Mouse (Mus musculus): ENCODE data around the gene Hipk1.
"Not testable (repeated sequence)": the region's sequence is repeated elsewhere in the genome, so short reads cannot be mapped to it uniquely, and the experiment has no call there.

Hipk1 gene

DNA sequence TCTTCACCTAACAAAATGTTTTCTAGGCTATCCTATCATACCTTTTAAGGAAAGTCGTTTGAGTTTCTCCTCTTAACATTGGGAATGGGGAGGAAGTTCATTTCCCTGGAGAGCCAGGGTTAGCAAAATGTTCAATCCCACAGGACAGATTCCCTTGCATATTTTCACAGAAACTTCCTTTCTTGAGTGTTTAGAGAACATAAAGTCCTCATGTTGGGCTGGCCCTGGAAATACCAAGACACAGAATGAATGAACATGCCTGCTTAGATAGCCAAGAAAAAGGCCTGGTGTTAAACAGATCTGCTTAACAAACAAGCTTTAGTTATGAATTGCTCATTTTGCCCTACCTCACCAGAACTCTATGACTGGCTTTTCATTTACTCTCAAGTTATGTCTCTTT is 1.2 kb upstream of the Hipk1 start:
- DNase-seq (ENCODE audit: low read depth, low spot score), result no peak

DNA sequence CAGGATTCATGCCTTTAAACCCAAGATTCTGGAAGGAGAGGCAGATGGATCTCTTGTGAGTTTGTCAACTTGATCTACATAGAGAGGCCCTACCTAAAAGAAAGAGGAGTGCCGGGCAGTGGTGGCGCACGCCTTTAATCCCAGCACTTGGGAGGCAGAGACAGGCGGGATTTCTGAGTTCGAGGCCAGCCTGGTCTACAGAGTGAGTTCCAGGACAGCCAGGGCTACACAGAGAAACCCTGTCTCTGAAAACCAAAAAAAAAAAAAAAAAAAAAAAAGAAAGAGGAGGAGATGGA is 696 bp upstream of the Hipk1 start:
- DNase-seq (ENCODE audit: low read depth, low spot score), result not testable (repeated sequence)

DNA sequence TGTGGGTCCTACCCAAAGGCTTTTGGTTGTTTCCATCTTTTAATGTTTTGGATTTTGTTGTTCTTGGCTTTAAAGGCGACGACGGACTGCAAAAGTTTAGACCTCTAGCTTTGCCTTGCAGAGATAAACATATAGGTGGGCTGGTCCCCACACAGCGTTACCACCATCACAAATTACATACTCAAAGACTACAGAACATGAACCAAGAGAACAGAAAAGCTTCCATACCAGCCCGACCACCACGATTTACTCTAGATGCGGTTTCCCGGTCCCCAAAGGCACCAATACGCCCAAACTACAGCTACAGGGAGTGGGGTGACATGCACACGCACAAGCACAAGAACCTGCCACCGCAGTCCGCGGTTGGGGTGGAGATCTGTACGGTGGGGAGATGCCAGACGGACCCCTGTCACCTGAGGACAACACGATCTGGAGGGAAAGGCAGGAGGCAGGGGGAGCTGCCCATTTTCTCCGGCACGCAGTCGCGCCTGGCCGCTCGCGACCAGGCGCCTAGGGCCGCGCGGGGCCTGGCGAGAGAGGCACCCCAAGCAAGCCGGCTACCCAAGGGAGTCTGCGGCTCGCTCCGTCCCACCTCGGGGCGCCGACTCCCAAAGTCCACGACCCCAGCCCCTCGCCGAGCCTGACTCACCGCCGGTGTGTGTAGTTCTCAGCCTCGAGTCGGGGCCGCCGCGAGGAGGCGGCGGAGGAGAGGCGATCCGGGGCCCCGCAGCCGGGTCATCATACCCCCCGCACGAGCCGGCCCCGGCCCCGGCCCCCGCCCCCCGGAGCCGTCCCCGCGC is 817 bp downstream of the Hipk1 start:
- peak; percentile 12 for DNase-seq (ENCODE audit: low read depth, low spot score)

DNA sequence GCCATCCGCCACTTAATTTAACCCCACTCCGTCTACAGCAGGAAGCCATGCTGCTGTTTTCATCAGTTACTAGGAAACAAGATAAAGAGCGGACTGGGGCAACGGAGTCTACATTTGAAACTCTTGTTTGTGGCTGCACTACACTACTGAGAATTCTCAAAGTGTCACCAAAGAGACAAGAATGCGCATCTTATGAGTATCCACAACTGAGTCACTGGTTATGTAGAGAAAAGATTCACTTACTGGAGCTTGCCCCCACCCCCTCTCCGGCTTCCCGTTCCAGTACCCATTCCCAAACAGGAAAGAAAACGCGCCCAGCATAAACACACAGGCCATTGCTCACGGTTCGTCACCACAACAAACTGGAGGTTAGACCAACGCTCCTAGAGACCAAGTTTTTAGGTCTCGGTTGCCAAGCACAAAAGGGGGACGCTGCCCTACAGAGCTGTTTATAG is 1.4 kb downstream of the Hipk1 start:
- DNase-seq (ENCODE audit: low read depth, low spot score), result peak; percentile 40

DNA sequence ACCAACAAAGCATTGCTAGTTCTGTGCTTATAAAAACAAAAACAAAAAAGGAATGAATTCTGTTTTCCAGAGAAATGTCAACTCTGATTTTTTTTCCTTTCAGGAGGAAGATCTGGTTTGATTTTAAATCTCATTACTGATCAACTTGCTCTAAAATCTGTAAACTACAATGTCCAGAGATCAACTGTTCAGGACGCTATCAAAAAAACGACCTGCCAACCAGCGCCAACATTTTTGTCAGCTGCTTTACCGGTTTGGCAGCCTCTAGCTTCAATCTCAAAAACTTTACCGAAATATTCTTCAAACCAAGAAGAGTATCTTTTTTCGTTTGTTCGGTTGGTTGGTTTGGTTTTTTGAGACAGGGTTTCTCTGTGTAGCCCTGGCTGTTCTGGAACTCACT is 2.3 kb downstream of the Hipk1 start:
- DNase-seq (ENCODE audit: low read depth, low spot score), result no peak

DNA sequence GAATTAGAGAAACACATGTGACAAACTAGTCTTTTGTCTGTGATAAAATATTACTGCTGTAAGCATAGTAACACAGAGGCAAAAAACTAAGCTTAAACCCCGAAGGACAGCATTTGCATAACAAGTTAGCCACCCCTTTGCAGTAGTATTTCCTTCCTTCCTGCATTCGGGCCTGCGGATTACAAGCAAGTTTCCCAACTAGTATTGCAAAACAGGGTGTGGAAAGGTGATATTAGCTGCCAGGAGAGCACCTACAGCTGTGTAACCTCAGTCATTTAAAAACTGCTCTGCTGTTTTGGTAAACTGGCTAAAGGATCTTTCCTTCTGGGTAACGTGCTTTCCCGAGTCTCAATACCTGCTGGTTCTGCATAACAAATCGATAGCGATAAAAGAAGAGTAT is 4.1 kb downstream of the Hipk1 start:
- no peak for DNase-seq (ENCODE audit: low read depth, low spot score)

DNA sequence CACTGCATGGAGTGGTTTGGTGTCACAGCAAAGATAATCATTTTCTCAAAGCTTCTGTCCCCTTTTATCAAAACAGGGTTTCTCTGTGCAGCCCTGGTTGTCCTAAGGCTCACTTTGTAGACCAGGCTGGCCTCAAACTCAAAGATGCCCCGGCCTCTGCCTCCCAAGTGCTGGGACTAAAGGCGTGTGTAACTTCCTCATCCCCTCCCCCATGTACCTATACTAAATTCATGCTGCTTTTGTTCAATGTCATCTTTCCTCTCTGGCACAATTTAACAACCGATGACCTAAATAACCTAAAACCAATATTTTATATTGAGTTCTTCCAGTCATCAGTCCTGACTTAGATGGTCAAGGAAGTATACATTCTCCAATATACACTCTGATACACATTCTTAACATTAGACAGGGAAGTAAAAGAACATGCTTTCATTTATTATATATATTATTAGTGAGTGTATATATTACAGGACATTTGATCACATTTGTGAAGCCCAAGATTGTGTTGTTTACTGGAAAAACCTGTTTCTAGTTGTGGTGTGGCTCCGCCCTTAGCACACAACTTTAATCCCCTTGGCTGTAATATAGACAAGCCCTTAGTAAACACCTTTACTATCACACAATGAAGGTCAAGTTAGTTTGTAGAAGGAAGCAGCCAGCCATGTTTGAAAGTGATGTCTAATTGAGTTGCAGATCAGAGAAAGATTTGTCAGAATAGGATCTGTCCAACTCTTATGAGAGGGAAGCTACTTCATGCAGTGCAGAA is 8.3 kb downstream of the Hipk1 start:
- DNase-seq (ENCODE audit: low read depth, low spot score), result no peak

DNA sequence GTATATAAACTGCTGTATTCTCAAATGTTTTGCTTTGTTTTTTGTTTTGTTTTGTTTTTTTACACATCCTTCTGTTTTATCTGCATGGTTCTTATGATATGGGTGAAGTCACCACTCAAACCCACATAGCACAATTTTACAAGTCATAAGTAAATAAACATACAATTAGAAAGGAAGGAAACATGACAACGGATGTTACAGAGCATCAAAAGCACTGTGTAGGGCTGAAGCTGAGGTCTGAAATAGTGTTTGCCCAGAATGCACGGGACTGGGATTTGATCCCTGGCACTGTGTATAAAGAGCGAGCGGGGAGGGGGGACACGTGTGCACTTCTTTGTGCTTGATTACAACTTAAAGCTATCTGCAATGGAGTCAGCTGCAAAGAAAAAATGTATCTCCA is 10.6 kb downstream of the Hipk1 start:
- no peak for DNase-seq (ENCODE audit: low read depth, low spot score)

DNA sequence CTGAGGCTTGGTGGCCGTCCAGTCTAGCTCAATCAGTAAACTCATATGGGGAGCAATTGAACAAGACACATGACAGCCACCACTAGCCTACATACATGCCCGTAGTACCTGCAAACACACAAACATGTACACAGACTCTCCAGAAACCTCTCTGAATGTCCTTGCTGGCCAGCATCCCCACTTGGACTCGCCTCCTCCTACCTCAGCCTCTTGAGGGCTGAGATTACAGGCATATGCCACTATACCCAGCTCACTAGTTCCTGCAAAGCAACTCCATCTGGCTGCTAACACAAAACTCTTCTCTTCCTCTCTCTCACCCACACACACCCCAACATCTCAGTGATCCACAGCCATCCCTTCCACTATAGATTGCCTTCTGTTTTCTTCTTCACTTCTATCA is 11.1 kb downstream of the Hipk1 start:
- no peak for DNase-seq (ENCODE audit: low read depth, low spot score)

DNA sequence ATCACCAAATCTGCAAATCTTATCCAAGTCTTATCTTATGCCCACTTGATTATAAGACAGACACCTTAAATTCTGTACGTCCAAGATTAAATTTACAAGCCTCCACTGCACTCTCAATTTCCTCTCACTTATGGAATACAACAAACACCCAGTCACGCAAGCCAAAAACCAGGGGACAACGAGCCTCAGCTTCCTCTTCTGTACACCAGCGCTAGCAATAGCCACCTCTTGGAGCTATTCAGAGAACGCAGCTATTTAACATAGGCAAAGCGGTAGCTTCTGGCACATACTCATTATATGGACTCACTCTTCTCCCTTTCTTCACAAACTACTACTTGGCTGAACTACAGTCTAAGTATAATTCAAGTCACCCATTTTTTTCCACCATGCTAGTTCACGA is 12.2 kb downstream of the Hipk1 start:
- no peak for DNase-seq (ENCODE audit: low read depth, low spot score)

DNA sequence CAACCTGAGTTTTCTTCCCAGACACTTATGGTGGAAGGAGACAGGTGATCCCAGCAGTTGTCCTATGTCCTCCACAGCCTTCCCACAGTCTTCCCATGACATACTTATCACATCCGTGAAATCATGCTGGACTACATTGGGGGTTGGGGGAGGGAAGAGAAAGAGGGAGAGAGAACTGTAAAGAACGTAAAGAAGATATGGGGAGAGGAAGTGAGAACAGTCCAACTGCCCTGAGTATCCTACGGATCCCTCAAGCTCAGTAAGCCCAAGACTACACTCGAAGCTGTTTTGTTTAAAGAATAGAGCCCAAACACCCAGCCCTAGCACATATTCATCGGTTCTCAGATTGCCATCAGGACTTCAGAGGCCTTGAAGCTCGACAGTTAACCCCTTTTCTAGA is 12.7 kb downstream of the Hipk1 start:
- DNase-seq (ENCODE audit: low read depth, low spot score), result no peak

DNA sequence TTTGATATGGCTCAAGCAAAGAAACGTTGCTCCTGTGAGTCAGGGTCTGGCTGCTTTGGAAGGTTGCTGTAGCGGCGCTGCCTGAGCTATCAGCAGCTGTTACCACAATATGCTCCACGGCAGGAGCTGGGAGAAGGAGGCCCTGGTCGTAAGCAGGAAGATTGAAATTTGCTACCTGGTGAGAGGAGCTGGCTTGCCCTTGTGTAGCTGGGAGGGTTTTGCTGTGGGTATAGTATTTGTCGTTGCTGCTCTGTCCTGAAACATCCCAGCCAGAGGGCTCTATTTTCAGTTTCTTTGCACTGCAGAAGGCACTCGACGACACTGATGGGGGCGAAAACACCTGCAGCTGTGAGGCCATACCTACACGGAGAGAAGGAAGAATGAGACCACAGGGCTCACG is 13.4 kb downstream of the Hipk1 start:
- DNase-seq (ENCODE audit: low read depth, low spot score), result no peak

DNA sequence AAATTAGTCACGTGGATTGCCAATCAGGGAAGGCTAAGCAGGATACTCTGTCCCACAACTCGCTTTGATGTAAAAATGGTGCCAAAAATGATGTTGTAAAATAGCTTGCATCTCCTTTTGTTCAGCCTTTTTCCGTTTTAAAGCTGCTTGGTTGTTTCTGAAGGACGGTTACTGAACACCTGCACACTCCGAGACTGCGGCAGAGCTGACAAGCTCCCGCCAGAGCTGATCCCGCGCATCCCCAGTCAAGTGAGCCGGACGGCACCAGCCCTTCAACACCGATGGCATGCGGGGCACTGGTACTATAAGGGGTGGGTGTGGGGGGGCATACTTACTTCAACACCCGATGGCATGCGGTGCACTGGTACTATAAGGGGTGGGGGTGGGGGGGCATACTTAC is 17.4 kb downstream of the Hipk1 start:
- no peak for DNase-seq (ENCODE audit: low read depth, low spot score)

DNA sequence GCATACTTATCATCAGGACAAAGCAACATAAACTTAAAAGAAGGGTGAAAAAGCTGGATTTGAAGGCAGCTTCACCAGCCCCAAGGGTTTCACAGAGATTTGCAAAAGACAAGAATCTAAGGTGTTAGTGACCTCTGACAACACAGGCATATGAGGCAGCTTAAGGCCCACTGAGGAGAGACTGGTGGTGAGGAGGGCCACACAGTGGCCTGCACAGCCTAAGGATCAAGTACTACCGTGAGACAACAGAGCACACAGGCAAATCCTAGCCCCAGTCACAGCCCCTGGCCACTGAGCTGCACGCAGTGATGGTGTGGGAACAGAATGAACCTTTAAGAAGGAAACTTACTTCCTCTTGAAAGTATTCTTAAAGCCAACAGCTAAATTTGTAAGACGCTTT is 17.9 kb downstream of the Hipk1 start:
- no peak for DNase-seq (ENCODE audit: low read depth, low spot score)

DNA sequence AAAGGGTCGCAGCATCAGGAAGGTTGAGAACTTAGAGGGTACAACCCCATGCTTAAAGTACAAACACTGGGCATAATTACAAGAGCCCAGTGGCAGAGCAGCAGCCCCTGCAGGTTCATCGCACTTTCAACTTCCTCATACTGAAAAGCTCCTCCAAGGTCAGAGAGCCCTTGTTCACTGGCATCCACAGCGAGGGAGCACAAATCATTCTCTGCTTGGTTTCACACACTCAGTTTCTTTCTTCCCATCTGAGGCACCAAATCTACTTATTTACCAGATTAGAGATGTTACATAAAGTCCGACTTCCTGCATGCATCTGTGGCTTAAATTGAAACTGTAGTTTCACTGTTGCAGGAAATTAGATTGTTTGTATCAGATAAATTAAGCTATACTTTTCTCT is 18.5 kb downstream of the Hipk1 start:
- no peak for DNase-seq (ENCODE audit: low read depth, low spot score)

DNA sequence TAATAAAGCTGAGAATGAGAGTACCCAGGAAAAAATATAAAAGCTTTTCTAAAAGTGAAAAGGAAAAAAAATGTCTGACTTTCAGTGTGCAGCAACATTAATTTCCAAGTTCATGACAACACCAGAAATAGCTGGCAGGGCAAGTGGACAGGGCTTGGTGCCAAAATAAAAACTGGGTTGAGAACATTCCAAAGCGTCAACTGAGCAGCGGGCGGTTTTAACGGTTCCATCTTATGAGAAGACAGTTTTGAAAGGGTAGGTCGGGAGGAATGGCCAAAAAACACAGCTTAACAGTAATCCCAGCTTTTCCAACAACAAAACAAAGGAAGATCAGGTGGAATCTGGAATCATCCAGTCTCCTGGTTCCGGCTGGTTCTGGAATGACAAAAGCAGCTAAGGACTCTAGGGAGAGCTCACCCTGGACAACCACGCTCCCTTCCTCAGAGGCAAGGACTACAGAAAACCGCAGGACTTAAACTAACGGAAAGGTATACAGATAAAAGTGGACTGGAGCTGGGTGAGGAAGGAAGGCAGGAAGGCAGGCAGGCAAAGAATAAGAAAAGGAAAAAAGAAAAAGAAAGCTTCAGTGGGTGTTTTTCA is 19.7 kb downstream of the Hipk1 start:
- DNase-seq (ENCODE audit: low read depth, low spot score), result no peak

DNA sequence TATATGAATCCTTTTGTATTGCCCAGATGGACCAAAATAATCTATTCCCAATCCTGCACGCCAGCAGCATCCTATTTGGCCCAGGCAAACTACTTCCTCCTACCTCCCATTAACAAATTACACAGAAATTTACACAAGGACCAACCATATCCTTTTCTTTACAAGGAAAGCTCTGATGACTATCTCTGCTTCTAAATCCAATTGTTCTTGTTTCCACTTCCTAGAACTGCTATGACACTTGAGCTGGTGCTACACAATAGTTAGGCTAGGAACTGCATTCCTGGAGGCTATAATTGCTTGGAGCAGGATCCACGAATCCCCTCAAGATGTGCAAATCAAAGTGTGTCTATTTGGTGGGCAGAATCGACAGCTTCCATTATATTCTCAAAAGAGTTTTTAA is 24.6 kb downstream of the Hipk1 start:
- no peak for DNase-seq (ENCODE audit: low read depth, low spot score)

DNA sequence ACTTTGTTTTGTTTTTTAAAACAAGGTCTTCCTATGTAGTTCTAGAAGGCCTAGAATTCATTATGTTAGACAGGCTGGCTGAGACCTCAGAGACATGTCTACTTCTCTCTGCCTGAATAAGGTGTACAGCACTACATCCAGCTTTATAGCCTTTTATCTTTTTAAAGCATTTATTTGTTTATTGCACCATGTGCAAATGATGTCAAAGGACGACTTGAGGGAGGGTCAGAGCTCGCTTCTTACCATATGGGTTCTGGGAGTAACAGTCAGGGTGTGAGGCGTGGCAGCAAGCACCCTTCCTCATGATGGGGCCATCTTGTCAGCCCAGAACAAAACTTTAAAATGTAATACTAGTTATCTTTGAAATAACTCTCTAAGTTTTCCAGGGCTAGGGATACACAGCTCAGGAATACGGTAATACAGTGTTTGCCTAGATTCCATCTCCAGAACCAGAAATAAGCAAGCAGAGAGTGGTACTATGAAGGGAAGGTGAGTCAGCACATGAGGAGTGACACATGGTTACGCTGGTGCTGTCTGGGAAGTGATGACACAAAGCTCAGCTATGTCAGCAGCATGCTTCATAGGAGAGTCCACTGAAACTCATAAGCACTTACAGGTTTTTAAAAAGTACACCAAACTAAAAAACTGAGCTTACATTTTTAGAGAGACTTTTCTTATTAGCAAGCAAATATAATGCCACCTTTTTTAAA is 31.9 kb downstream of the Hipk1 start:
- DNase-seq (ENCODE audit: low read depth, low spot score), result no peak

DNA sequence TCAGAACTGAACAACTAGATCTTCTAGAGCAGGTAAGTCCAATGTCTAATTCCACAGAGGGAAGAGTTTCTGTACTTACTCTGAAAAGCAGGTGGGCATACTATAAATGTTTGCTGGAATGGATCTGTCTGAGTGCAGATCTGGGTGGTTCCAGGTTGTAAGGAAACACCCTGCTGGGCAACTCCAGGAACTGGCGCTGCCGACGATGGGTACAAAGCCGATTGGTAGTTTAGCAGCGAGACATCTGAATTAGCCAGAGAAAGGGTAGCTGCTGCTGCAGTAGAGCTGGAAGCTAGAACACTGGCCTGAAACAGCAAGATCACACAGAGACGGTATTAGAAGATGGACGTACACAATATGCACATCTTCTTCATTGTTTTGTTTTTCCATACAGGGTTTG is 32.9 kb downstream of the Hipk1 start:
- no peak for DNase-seq (ENCODE audit: low read depth, low spot score)

DNA sequence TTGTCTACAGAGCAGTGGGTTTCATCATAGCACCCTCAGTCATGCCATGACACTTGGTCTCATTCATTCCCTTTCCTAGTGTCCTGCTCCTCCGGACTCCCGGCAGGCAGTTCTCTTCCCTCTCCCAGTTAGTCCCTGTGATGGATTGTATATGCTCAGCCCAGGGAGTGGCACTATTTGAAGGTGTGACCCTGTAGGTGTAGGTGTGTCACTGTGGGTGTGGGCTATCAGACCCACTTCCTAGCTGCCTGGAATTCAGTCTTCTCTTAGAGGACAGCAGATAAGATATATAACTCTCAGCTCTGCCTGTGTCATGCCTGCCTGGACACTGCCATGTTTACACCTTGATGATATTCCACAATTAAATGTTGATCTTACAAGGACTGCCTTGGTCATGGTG is 34.4 kb downstream of the Hipk1 start:
- no peak for DNase-seq (ENCODE audit: low read depth, low spot score)

DNA sequence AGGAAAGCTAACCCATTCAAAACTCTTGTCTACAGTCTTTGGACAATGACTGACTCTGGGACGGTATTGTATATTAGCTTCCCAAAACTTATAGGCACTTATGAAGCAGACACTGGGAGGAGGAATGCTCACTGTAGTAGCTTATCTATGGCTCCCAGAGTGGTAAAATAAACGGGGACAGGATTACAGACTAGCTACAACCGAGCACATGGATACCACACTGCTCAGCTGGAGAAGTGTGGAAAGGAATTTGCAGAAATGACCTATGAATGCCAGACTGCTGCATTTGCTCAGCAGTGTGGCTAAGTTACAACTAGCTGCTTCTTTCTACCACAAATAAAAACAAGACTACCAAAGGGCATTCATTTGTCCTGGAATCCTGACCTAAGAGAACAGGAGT is 36.0 kb downstream of the Hipk1 start:
- DNase-seq (ENCODE audit: low read depth, low spot score), result no peak

DNA sequence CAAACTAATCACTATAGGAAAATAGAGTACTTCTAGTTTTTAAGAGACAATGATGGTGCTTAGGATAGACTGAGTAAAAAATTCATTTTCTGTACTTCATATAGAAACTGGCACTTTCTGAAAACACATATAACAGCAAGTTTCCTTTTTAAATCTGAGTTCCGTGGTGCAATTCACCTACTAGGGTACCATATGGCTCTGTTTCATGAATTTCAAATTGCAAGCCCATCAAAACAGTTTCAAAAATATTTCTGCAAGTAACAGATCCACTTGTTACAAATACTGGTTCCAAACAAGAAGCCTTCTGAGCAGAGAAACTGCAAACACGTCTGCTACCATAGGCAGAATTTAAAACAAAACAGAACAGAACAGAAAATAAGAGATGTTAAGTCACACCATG is 39.8 kb downstream of the Hipk1 start:
- no peak for DNase-seq (ENCODE audit: low read depth, low spot score)

Measured in forelimb bud, embryonic 11.5 days (tissue).